Mouse (Mus musculus): ENCODE measurements around the gene Klhl11. TPM values are rescaled to one million over a fixed set of nuclear protein-coding genes. Genes with fewer than 3 reads are reported as not detected.

Klhl11 gene
- total and polyA plus RNA-seq, 3 experiments = 11.5 to 34.7 TPM; not detected in 1

GRCm38 (mm10) chr11:100485801-100486538 lies 13.4 kb upstream of the Klhl11 start:
- peak; percentile 80 for DNase-seq (ENCODE audit: low read depth, low spot score)
- Histone ChIP-seq H3K9me3 (replicated peaks; ENCODE audit: insufficient read depth, low read length) (no peaks in the 10 kb centered on the region), H3K4me1 (ENCODE audit: control insufficient read depth in 1 of 2, insufficient read depth in 2 of 2, low read length in 2 of 2) (no peaks in the 10 kb centered on the region), H3K36me3 (ENCODE audit: control insufficient read depth in 1 of 2, insufficient read depth in 2 of 2, low read length in 2 of 2) (peaks cover 0 to 41% of the 10 kb centered on the region in 2 experiments; a peak in 2 of 4 replicates), H3K27me3 (ENCODE audit: control insufficient read depth in 1 of 2, insufficient read depth in 2 of 2, low read length in 2 of 2) (no peaks in the 10 kb centered on the region), H3K4me3 (ENCODE audit: control insufficient read depth in 1 of 2, insufficient read depth in 1 of 2, low read depth in 2 of 2, low read length in 2 of 2) (no peak overlapping the region), H3K27ac (ENCODE audit: control insufficient read depth, low read depth, low read length) (no peak overlapping the region), H3K79me2 (ENCODE audit: control insufficient read depth, insufficient read depth, low read length, poor library complexity) (no peaks in the 10 kb centered on the region), H3K9ac (ENCODE audit: control insufficient read depth, low read depth, low read length, poor library complexity, severe bottlenecking) (no peak overlapping the region)
- TF ChIP-seq CTCF (IDR thresholded peaks at IDR 0.05 in 2 of 3, conservative IDR thresholded peaks at IDR 0.05 in 1 of 3; ENCODE audit: control insufficient read depth in 1 of 3, insufficient read depth in 1 of 3, low read depth in 2 of 3, low read length in 3 of 3, poor library complexity in 1 of 3, severe bottlenecking in 1 of 3) (peak; percentile 44 to 80 (median 46)), SMC3 (IDR thresholded peaks at IDR 0.05; ENCODE audit: low read depth, low read length) (peak; percentile 59), ZC3H11A (IDR thresholded peaks at IDR 0.05; ENCODE audit: low read depth, low read length) (peak; percentile 54), RAD21 (IDR thresholded peaks at IDR 0.05; ENCODE audit: low read depth, low read length) (peak; percentile 64), MYC (IDR thresholded peaks at IDR 0.05; ENCODE audit: low read depth, low read length) (peak; percentile 26; the same call in 1 of the 2 replicates), TAL1 (IDR thresholded peaks at IDR 0.05; ENCODE audit: low read length) (no peak)

- Histone ChIP-seq H3K9me3 (replicated peaks; ENCODE audit: insufficient read depth, low read length) (no peaks in the 10 kb centered on the region), H3K4me1 (ENCODE audit: control insufficient read depth in 1 of 2, insufficient read depth in 2 of 2, low read length in 2 of 2) (no peaks in the 10 kb centered on the region), H3K27ac (ENCODE audit: control insufficient read depth, low read depth, low read length) (no peak overlapping the region), H3K36me3 (ENCODE audit: control insufficient read depth in 1 of 2, insufficient read depth in 2 of 2, low read length in 2 of 2) (peaks cover 0 to 47% of the 10 kb centered on the region in 2 experiments; a peak in 2 of 4 replicates), H3K79me2 (ENCODE audit: control insufficient read depth, insufficient read depth, low read length, poor library complexity) (no peaks in the 10 kb centered on the region), H3K4me3 (ENCODE audit: control insufficient read depth in 1 of 2, insufficient read depth in 1 of 2, low read depth in 2 of 2, low read length in 2 of 2) (no peak overlapping the region), H3K9ac (ENCODE audit: control insufficient read depth, low read depth, low read length, poor library complexity, severe bottlenecking) (no peak overlapping the region), H3K27me3 (ENCODE audit: control insufficient read depth in 1 of 2, insufficient read depth in 2 of 2, low read length in 2 of 2) (no peaks in the 10 kb centered on the region)
- no peak for DNase-seq (ENCODE audit: low read depth, low spot score)
- TF ChIP-seq CTCF (IDR thresholded peaks at IDR 0.05 in 2 of 3, conservative IDR thresholded peaks at IDR 0.05 in 1 of 3; ENCODE audit: control insufficient read depth in 1 of 3, insufficient read depth in 1 of 3, low read depth in 2 of 3, low read length in 3 of 3, poor library complexity in 1 of 3, severe bottlenecking in 1 of 3) (no peak), MXI1 (IDR thresholded peaks at IDR 0.05; ENCODE audit: low read depth, low read length) (no peak), NRF1 (IDR thresholded peaks at IDR 0.05; ENCODE audit: insufficient read depth, low read depth, low read length, poor library complexity, severe bottlenecking) (no peak), MYB (IDR thresholded peaks at IDR 0.05; ENCODE audit: low read depth, low read length) (no peak), EP300 (IDR thresholded peaks at IDR 0.05; ENCODE audit: low read depth in 1 of 2, low read length in 2 of 2) (no peak), USF1 (IDR thresholded peaks at IDR 0.05; ENCODE audit: low read depth, low read length) (no peak), POLR2A (IDR thresholded peaks at IDR 0.05; ENCODE audit: control insufficient read depth in 1 of 2, insufficient read depth in 1 of 2, low read depth in 1 of 2, low read length in 2 of 2, poor library complexity in 1 of 2) (no peak), TCF12 (IDR thresholded peaks at IDR 0.05; ENCODE audit: low read depth, low read length) (no peak), RCOR1 (IDR thresholded peaks at IDR 0.05; ENCODE audit: low read depth, low read length) (no peak), JUND (IDR thresholded peaks at IDR 0.05; ENCODE audit: low read depth, low read length) (no peak), E2F4 (IDR thresholded peaks at IDR 0.05; ENCODE audit: borderline replicate concordance, low read depth, low read length) (no peak), HCFC1 (IDR thresholded peaks at IDR 0.05; ENCODE audit: low read depth, low read length) (no peak), GABPA (IDR thresholded peaks at IDR 0.05; ENCODE audit: low read depth, low read length) (no peak), CHD1 (IDR thresholded peaks at IDR 0.05; ENCODE audit: low read depth, low read length) (no peak), TBP (IDR thresholded peaks at IDR 0.05; ENCODE audit: low read depth, low read length) (no peak), ELF1 (IDR thresholded peaks at IDR 0.05; ENCODE audit: low read depth, low read length) (no peak)
These were observed 11.9 kb upstream of the Klhl11 start for GRCm38 (mm10) chr11:100484461-100484860.
